Comparison of ENCODE assay signal across 9 mouse cellular contexts in the genomic region with DNA sequence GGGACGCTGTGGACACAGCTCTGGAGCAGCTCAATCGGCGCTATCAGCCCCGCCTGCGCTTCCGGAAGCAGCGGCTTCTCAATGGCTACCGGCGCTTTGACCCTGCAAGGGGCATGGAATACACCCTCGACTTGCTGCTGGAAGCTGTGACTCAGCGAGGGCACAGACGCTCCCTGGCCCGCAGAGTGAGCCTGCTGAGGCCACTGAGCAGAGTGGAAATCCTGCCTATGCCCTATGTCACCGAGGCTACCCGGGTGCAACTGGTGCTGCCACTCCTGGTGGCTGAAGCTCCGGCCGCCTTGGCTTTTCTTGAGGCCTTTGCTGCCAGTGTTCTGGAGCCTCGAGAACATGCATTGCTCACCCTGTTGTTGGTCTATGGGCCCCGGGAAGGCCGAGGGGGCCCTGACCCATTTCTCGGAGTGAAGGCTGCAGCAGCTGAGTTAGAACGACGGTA. TPM values are rescaled to one million over a fixed set of nuclear protein-coding genes. Genes with fewer than 3 reads are reported as not detected.
DNase-seq lines count a peak whose midpoint lies in the region; ATAC-seq lines count a peak whose summit lies in the region.
"Had no signal": no experiment of that assay in that cellular context is flagged by ENCODE, and none has a peak within 500 bp of the region (broad histone marks: within the 10 kb centered on the region; RNA-seq: fewer than 3 reads in every experiment).

No protein-coding gene starts in this region.

- intact Hi-C loops in heart, postnatal 25 days (cut with DNase I) = no loop called here

- H3K4me3 ChIP-seq in heart, embryonic 10.5 days = peak overlapping the region; percentile 28
- no peak overlapping the region for H3K4me3 ChIP-seq in heart, embryonic 15.5 days
- peak overlapping the region; percentile 25 for H3K4me3 ChIP-seq in liver, embryonic 11.5 days (ENCODE audit: low read depth, low read length)

- peaks cover 81% of the 10 kb centered on the region for H3K36me3 ChIP-seq in heart, embryonic 10.5 days
- peaks cover 57% of the 10 kb centered on the region for H3K36me3 ChIP-seq in heart, embryonic 15.5 days
- peaks cover 14% of the 10 kb centered on the region; the same call in 1 of the 2 replicates for H3K36me3 ChIP-seq in liver, embryonic 11.5 days (ENCODE audit: control insufficient read depth, insufficient read depth, low read length)

- peak overlapping the region; percentile 72; the same call in 1 of the 2 replicates for H3K27ac ChIP-seq in heart, embryonic 10.5 days
- no peak overlapping the region for H3K27ac ChIP-seq in heart, embryonic 15.5 days
- no peak overlapping the region for H3K27ac ChIP-seq in liver, embryonic 11.5 days (ENCODE audit: low read depth, low read length)

- peaks cover 61% of the 10 kb centered on the region for H3K4me1 ChIP-seq in heart, embryonic 10.5 days
- H3K4me1 ChIP-seq in heart, embryonic 15.5 days (replicated peaks) = peaks cover 27% of the 10 kb centered on the region
- H3K4me1 ChIP-seq in liver, embryonic 11.5 days (replicated peaks; ENCODE audit: control insufficient read depth, insufficient read depth, low read length) = peaks cover 33% of the 10 kb centered on the region

- no peaks in the 10 kb centered on the region for H3K9me3 ChIP-seq in heart, embryonic 10.5 days
- H3K9me3 ChIP-seq in heart, embryonic 15.5 days (replicated peaks) = no peaks in the 10 kb centered on the region
- H3K9me3 ChIP-seq in liver, embryonic 11.5 days (ENCODE audit: control insufficient read depth, low read length) = no peaks in the 10 kb centered on the region

- DNase-seq in heart, embryonic 10.5 days (ENCODE audit: low spot score) = no peak
- DNase-seq in heart, postnatal 25 days (ENCODE audit: low spot score) = no peak
- DNase-seq in adrenal gland, postnatal 10 days = peak; percentile 69
- DNase-seq in liver, embryonic 11.5 days (ENCODE audit: low spot score) = no peak
- no peak for DNase-seq in T-cell, adult 2 months (ENCODE audit: low spot score)
- DNase-seq in frontal cortex, postnatal 10 days (ENCODE audit: low spot score in 2 of 2) = no peak
- DNase-seq in ovary, adult 18-20 months (ENCODE audit: low spot score) = no peak

- H3K27me3 ChIP-seq in heart, embryonic 10.5 days (ENCODE audit: insufficient read depth, poor library complexity, severe bottlenecking) = no peaks in the 10 kb centered on the region
- H3K27me3 ChIP-seq in heart, embryonic 15.5 days = no peaks in the 10 kb centered on the region
- peaks cover 4% of the 10 kb centered on the region for H3K27me3 ChIP-seq in liver, embryonic 11.5 days (replicated peaks; ENCODE audit: control insufficient read depth, insufficient read depth, low read length)

- ATAC-seq in heart, embryonic 15.5 days (replicated peaks; ENCODE audit: insufficient number of reproducible peaks, insufficient read depth, low FRiP score, low read depth) = no peak
- ATAC-seq in liver, embryonic 11.5 days (replicated peaks; ENCODE audit: low FRiP score) = peak; percentile 12; the same call in 1 of the 2 replicates

- 26% methylated on average over 23 of the region's 23 CpGs for WGBS in heart, embryonic 10.5 days
- 30% methylated on average over 23 of the region's 23 CpGs for WGBS in heart, embryonic 15.5 days
- WGBS in liver, embryonic 11.5 days = 23% methylated on average over 23 of the region's 23 CpGs

- H3K9ac ChIP-seq in heart, embryonic 15.5 days = no peak overlapping the region
- peak overlapping the region; percentile 44 for H3K9ac ChIP-seq in liver, embryonic 11.5 days (ENCODE audit: low read depth, low read length)

- peak overlapping the region; percentile 42 for H3K4me2 ChIP-seq in heart, embryonic 15.5 days
- H3K4me2 ChIP-seq in liver, embryonic 11.5 days = peak overlapping the region; percentile 62

RNA-seq across cellular contexts. Expression of a gene that starts 4.8 kb away (rescaled TPM):
- polyA plus RNA-seq in heart, embryonic 10.5 days (2016; fragmentation: Nextera tagmentation; extraction: Ambion mirVana) = 19.1 and 22.8 TPM in 2 replicates
- 1 to 10 TPM; 7.8 to 9.7 TPM for total RNA-seq in heart, postnatal 25 days (2021)
- total RNA-seq in adrenal gland, postnatal 10 days (2021) = 10 to 100 TPM; 35.4 to 46.3 TPM
- 13.1 and 18.5 TPM in 2 replicates for polyA plus RNA-seq in heart, embryonic 15.5 days (2015; fragmentation: Nextera tagmentation; extraction: Ambion mirVana)
- 14.6 TPM in 2 replicates for polyA plus RNA-seq in liver, embryonic 11.5 days (2014; fragmentation: Nextera tagmentation; extraction: Ambion mirVana)

RNA-seq across cellular contexts. Expression of a gene that starts 14.0 kb away (rescaled TPM):
- 107 and 126 TPM in 2 replicates for polyA plus RNA-seq in heart, embryonic 10.5 days (2016; fragmentation: Nextera tagmentation; extraction: Ambion mirVana)
- 10 to 100 TPM; 48.0 to 53.2 TPM for total RNA-seq in heart, postnatal 25 days (2021)
- total RNA-seq in adrenal gland, postnatal 10 days (2021) = 10 to 100 TPM; 51.0 to 53.3 TPM
- 55.7 and 71.7 TPM in 2 replicates for polyA plus RNA-seq in heart, embryonic 15.5 days (2015; fragmentation: Nextera tagmentation; extraction: Ambion mirVana)
- polyA plus RNA-seq in liver, embryonic 11.5 days (2014; fragmentation: Nextera tagmentation; extraction: Ambion mirVana) = 122 and 144 TPM in 2 replicates

RNA-seq across cellular contexts. Expression of a gene that starts 32.9 kb away (rescaled TPM):
- polyA plus RNA-seq in heart, embryonic 10.5 days (2016; fragmentation: Nextera tagmentation; extraction: Ambion mirVana) = 73.7 and 92.1 TPM in 2 replicates
- 10 to 100 TPM; 69.0 to 69.3 TPM for total RNA-seq in heart, postnatal 25 days (2021)
- 10 to 100 TPM; 16.4 to 26.0 TPM for total RNA-seq in adrenal gland, postnatal 10 days (2021)
- 50.9 and 57.2 TPM in 2 replicates for polyA plus RNA-seq in heart, embryonic 15.5 days (2015; fragmentation: Nextera tagmentation; extraction: Ambion mirVana)
- polyA plus RNA-seq in liver, embryonic 11.5 days (2014; fragmentation: Nextera tagmentation; extraction: Ambion mirVana) = 13.6 and 15.2 TPM in 2 replicates

RNA-seq across cellular contexts. Expression of a gene that starts 34.7 kb away (rescaled TPM):
- polyA plus RNA-seq in heart, embryonic 10.5 days (2016; fragmentation: Nextera tagmentation; extraction: Ambion mirVana) = 0.06 and 0.09 TPM in 2 replicates
- not detected for total RNA-seq in heart, postnatal 25 days (2021)
- not detected for total RNA-seq in adrenal gland, postnatal 10 days (2021)
- polyA plus RNA-seq in heart, embryonic 15.5 days (2015; fragmentation: Nextera tagmentation; extraction: Ambion mirVana) = 0.09 TPM in 1 of 2 replicates, not detected in the other
- polyA plus RNA-seq in liver, embryonic 11.5 days (2014; fragmentation: Nextera tagmentation; extraction: Ambion mirVana) = 0.18 TPM in 1 of 2 replicates, not detected in the other
- total RNA-seq: gastrocnemius, postnatal 4 days had no signal

RNA-seq across cellular contexts. Expression of a gene that starts 50.5 kb away (rescaled TPM):
- polyA plus RNA-seq in heart, embryonic 10.5 days (2016; fragmentation: Nextera tagmentation; extraction: Ambion mirVana) = 1.6 and 3.3 TPM in 2 replicates
- total RNA-seq in heart, postnatal 25 days (2021) = 10 to 100 TPM; 85.1 to 85.9 TPM
- 1 to 10 TPM; 1.0 to 6.2 TPM for total RNA-seq in adrenal gland, postnatal 10 days (2021)
- polyA plus RNA-seq in heart, embryonic 15.5 days (2015; fragmentation: Nextera tagmentation; extraction: Ambion mirVana) = 7.0 and 7.4 TPM in 2 replicates
- 0.23 and 0.30 TPM in 2 replicates for polyA plus RNA-seq in liver, embryonic 11.5 days (2014; fragmentation: Nextera tagmentation; extraction: Ambion mirVana)
